Mouse (Mus musculus) granulocyte monocyte progenitor cell, adult 5-6 weeks (primary cell): Measurements from ENCODE around the gene Olfr1502. TPM values are rescaled to one million over a fixed set of nuclear protein-coding genes. Genes with fewer than 3 reads are reported as not detected.
"Not testable (repeated sequence)": the region's sequence is repeated elsewhere in the genome, so short reads cannot be mapped to it uniquely, and the experiment has no call there.

Source experiments
- ATAC-seq: replicated peaks from 2 replicates; pipeline ENCODE4 v1.8.0; 2016; ENCODE audit warnings: mild to moderate bottlenecking, moderate TSS enrichment, inconsistent platforms; ENCODE audit not compliant: poor library complexity, severe bottlenecking
- total RNA-seq, 2 experiments: library from RNA; stranded (forward) in 1 of 2; stranded (reverse) in 1 of 2; fragments of 200-712, 200-1000 nt in 1 of 2; fragments of >200 nt in 1 of 2; fragmentation: Nextera tagmentation in 1 of 2; gene quantifications; 2 replicates each; pipeline ENCODE4 v1.2.3; 2014 to 2017

The Olfr1502 gene
- total RNA-seq (2014; fragmentation: Nextera tagmentation) (not detected in 2 replicates), total RNA-seq (2017) (not detected in 2 replicates)

DNA sequence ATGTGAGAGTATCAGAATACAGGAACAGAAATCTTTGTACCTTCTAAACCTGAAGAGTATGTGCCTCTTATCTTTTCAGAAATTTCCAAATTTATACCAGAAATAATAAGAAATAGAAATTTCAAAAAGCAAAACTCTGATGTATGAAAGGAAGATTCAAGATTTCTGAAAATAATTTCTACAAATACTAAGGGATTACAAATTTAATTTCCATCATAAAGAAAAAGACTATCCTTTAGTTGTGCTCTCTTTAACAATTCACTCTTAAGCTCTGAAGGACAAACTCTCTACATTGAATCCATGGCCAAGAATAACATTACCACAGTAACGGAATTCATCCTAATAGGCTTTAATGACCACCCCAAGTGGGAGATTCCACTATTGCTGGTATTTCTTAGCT is at the start of gene Olfr1502:
TSS of gene Olfr1502 (plus strand) at position 301 of the 400 bp plus-strand sequence.
- ATAC-seq = no peak

DNA sequence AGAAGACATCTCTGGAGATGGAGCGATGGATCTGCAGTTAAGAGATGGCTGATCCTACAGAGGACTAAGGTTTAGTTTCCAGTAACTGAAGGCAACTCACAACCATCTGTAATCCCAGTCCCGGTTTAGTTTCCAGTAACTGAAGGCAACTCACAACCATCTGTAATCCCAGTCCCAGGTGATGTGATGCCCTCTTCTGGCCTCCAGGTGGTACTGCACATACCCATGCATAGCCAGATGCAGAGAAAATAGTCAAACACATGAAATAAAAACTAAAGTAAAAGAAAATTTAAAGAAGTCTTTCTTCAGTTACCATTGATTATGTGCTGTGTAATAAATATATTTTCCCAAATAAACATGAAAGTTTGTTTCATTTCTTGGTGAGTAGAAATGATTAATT is 48.8 kb upstream of the Olfr1502 start:
- no peak for ATAC-seq

DNA sequence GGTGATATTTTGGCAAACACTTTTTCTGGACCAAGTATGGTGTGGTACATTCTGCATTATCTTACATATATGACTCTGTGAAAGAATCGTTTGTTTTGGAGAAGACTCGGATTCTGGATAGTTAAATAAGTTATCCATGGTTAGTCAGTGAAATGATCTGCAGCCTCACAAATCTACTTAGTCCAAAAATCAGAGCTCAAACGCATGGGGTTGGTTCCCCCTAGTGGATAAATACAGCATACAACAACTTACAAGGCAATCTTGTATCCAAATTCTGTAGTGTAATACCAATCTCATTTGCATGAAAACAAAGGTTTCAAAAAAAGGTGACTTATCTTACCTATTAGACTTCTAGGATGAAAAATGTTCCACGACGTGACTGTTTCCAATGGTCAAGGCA is 42.8 kb upstream of the Olfr1502 start:
- ATAC-seq = no peak

DNA sequence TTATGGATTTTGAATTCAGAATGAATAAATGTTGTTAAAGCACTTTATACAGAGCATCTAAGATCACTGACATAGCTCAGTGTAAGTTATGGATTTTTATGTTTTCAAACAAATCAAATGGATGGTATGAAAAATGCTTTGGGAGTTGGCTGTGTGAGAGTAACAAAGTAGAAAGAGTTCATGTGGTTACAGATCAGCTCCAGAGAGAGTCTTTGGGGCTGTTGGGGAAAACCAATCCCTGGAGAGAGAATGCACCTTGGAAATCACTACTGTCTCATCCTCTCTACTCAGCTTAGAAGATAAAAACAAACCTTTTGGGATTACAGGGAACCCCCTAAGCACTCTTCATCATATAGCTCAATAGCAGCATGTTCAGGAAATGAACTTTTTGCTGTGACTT is 42.2 kb upstream of the Olfr1502 start, which contains the start of gene Olfr1499:
TSS of gene Olfr1499 (minus strand) at position 101 of the 400 bp plus-strand sequence.
- no peak for ATAC-seq

DNA sequence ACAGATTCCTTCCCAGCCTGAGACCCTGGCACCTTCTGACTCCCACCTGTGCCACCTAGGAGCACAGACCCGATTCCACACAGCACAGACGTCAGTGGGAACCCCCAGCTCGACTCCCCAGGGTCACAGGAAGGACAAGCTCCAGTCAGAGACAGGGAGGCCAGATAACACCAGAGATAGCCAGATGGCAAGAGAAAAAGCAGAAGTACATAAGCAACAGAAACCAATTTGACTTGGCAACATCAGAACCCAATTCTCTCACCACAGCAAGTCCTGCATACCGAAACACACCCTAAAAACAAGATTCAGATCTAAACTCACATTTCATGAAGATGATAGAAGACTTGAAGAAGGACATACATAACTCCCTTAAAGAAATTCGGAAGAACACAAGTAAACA is 40.7 kb upstream of the Olfr1502 start:
- 0 out of 2 replicates have a peak, but pooled peaks have one; percentile 3 for ATAC-seq

DNA sequence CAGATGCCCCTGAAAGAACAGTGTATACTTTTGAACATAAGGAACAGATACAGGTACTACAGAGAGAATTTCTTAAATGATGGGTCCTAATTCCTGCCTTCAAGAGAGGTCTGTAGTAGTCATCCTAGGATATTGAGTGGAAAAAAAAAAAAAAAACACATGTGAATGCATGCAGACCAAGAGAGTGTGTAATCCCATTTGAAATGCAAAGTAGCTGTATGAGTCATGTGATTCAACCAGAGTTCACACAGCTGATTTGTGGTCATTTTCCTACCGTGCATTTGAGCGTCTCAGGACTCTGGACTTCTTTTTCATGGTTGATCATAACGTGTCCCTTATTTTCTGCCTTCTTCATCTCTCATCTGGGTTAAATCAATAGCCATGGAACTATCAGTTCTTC is 33.1 kb upstream of the Olfr1502 start:
- no peak for ATAC-seq

DNA sequence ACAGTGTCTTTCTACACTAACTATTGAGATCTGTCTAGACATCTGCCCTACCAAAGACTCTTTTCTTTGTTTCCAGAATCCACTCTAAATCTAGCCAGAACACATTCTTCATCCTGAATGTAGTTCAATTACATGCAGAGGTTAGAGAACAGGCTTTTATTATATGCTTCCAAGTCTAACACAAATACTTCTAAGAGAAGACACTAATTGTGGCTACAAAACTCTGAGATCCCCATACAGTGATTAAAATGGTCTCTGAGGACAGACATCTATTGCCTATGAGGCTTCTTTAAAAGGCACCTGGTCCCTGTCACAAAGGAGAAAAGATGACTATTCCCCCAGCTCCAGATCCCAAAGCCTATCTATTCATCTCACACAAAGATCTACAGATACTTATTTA is 31.2 kb upstream of the Olfr1502 start, which contains the start of gene Olfr1500:
TSS of gene Olfr1500 (minus strand) at position 101 of the 400 bp plus-strand sequence.
- no peak for ATAC-seq

DNA sequence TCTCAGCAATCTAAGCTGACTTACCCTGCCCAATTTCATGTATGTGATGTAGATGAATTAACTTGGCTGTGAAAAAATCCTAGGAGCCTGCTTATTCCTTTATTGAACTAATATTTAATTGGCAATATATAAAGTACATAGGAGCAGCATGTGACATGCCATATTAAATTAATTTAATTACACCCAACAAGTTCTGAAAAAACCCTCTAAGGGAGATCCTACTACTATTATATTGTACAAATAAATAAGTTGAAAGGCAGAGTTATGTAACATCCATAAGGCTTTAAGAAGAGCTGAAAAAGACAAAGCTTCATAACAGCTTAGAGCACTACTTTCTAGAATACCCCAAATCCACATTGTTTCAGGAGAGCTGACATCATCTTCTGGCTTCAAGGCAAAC is 11.0 kb upstream of the Olfr1502 start, which contains the start of gene Olfr1501:
TSS of gene Olfr1501 (minus strand) at position 101 of the 400 bp plus-strand sequence.
- not testable (repeated sequence) for ATAC-seq

DNA sequence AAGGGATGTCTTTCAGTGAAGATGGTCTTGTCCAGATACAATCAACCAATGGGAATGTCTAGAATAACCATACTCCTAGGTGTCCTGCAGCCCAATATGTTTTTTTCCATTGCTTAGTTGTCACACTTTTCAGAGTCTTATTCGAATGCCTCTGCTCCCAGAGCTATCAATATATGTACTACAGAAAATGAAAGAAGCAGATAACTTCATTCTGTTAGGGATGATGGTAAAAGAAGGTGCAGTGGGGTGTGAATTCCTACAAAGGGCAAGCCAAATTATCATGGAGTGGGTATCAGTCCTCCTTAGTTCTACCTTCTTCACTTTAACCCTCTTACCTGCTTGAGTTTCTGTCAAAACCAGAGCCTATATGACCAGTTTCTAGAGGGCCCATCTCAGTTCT is 36.2 kb downstream of the Olfr1502 start, which contains the start of gene Olfr1504:
TSS of gene Olfr1504 (minus strand) at position 101 of the 400 bp plus-strand sequence.
- no peak for ATAC-seq

Other genes with a start within 250 kb of the Olfr1502 start
- not detected in 2 replicates for gene Olfr1487, start 244.4 kb upstream of the Olfr1502 start, total RNA-seq (2014; fragmentation: Nextera tagmentation)
- not detected in 2 replicates for gene Olfr1487, start 244.4 kb upstream of the Olfr1502 start, total RNA-seq (2017)
- not detected in 2 replicates for gene Olfr1489, start 230.2 kb upstream of the Olfr1502 start, total RNA-seq (2014; fragmentation: Nextera tagmentation)
- gene Olfr1489, start 230.2 kb upstream of the Olfr1502 start, total RNA-seq (2017) = not detected in 2 replicates
- not detected in 2 replicates for gene Olfr1490, start 210.7 kb upstream of the Olfr1502 start, total RNA-seq (2014; fragmentation: Nextera tagmentation)
- gene Olfr1490, start 210.7 kb upstream of the Olfr1502 start, total RNA-seq (2017) = not detected in 2 replicates
- gene Olfr1491, start 164.5 kb upstream of the Olfr1502 start, total RNA-seq (2014; fragmentation: Nextera tagmentation) = not detected in 2 replicates
- gene Olfr1491, start 164.5 kb upstream of the Olfr1502 start, total RNA-seq (2017) = not detected in 2 replicates
- not detected in 2 replicates for gene Olfr1493-ps1, start 138.5 kb upstream of the Olfr1502 start, total RNA-seq (2014; fragmentation: Nextera tagmentation)
- not detected in 2 replicates for gene Olfr1493-ps1, start 138.5 kb upstream of the Olfr1502 start, total RNA-seq (2017)
- gene Olfr1494, start 122.1 kb upstream of the Olfr1502 start, total RNA-seq (2014; fragmentation: Nextera tagmentation) = not detected in 2 replicates
- not detected in 2 replicates for gene Olfr1494, start 122.1 kb upstream of the Olfr1502 start, total RNA-seq (2017)
- gene Olfr1495, start 97.2 kb upstream of the Olfr1502 start, total RNA-seq (2014; fragmentation: Nextera tagmentation) = not detected in 2 replicates
- not detected in 2 replicates for gene Olfr1495, start 97.2 kb upstream of the Olfr1502 start, total RNA-seq (2017)
- gene Olfr1496, start 83.9 kb upstream of the Olfr1502 start, total RNA-seq (2014; fragmentation: Nextera tagmentation) = not detected in 2 replicates
- gene Olfr1496, start 83.9 kb upstream of the Olfr1502 start, total RNA-seq (2017) = not detected in 2 replicates
- not detected in 2 replicates for gene Olfr1497, start 63.6 kb upstream of the Olfr1502 start, total RNA-seq (2014; fragmentation: Nextera tagmentation)
- gene Olfr1497, start 63.6 kb upstream of the Olfr1502 start, total RNA-seq (2017) = not detected in 2 replicates
- gene Olfr1499, start 42.3 kb upstream of the Olfr1502 start, total RNA-seq (2014; fragmentation: Nextera tagmentation) = not detected in 2 replicates
- gene Olfr1499, start 42.3 kb upstream of the Olfr1502 start, total RNA-seq (2017) = not detected in 2 replicates
- not detected in 2 replicates for gene Olfr1500, start 31.3 kb upstream of the Olfr1502 start, total RNA-seq (2014; fragmentation: Nextera tagmentation)
- gene Olfr1500, start 31.3 kb upstream of the Olfr1502 start, total RNA-seq (2017) = not detected in 2 replicates
- gene Olfr1501, start 11.1 kb upstream of the Olfr1502 start, total RNA-seq (2014; fragmentation: Nextera tagmentation) = not detected in 2 replicates
- gene Olfr1501, start 11.1 kb upstream of the Olfr1502 start, total RNA-seq (2017) = not detected in 2 replicates
- not detected in 2 replicates for gene Olfr1504, start 36.1 kb downstream of the Olfr1502 start, total RNA-seq (2014; fragmentation: Nextera tagmentation)
- gene Olfr1504, start 36.1 kb downstream of the Olfr1502 start, total RNA-seq (2017) = not detected in 2 replicates
- gene Olfr1505, start 51.7 kb downstream of the Olfr1502 start, total RNA-seq (2014; fragmentation: Nextera tagmentation) = not detected in 2 replicates
- not detected in 2 replicates for gene Olfr1505, start 51.7 kb downstream of the Olfr1502 start, total RNA-seq (2017)